Mouse (Mus musculus): ENCODE results near the gene Cd28.

GRCm38 (mm10) chr1:60810821-60811220 lies 94.2 kb downstream of the Cd28 start:
- TF ChIP-seq POLR2A (IDR thresholded peaks at IDR 0.05; ENCODE audit: borderline replicate concordance, extremely low read depth, low read depth, low read length) (no peak), CTCF (IDR thresholded peaks at IDR 0.05; ENCODE audit: insufficient read depth, low read length) (no peak)

Data from lung, adult 2 months (tissue).